Comparison of ENCODE assay signal across 9 mouse cellular contexts in genomic region chr17:45318211-45319076, GRCm38 (mm10).
DNase-seq lines count a peak whose midpoint lies in the region; ATAC-seq lines count a peak whose summit lies in the region.
"Had no signal": no experiment of that assay in that cellular context is flagged by ENCODE, and none has a peak within 500 bp of the region (broad histone marks: within the 10 kb centered on the region; RNA-seq: fewer than 3 reads in every experiment).

No protein-coding gene starts in this region.

- H3K4me1 ChIP-seq in embryonic facial prominence, embryonic 13.5 days: peaks cover 26% of the 10 kb centered on the region
- H3K4me1 ChIP-seq in midbrain, embryonic 14.5 days (ENCODE audit: control insufficient read depth, insufficient read depth, low read length): no peaks in the 10 kb centered on the region

- DNase-seq in cerebellum, postnatal 10 days: peak; percentile 39 to 40
- DNase-seq in cerebellum, postnatal 14 days: no peak
- peak; percentile 35 for DNase-seq in kidney, postnatal 14 days
- peak; percentile 21 for DNase-seq in ovary, postnatal 14 days (ENCODE audit: low spot score)
- DNase-seq in midbrain, embryonic 14.5 days: no peak
- DNase-seq in spleen, adult 12 weeks (ENCODE audit: low spot score): no peak
- DNase-seq in heart, postnatal 4 days: no peak

- ATAC-seq in embryonic facial prominence, embryonic 13.5 days (ENCODE audit: insufficient number of reproducible peaks, insufficient read depth, low FRiP score, low TSS enrichment, low read depth): no peak
- no peak for ATAC-seq in midbrain, embryonic 14.5 days (ENCODE audit: low FRiP score, low TSS enrichment)

- H3K4me3 ChIP-seq in embryonic facial prominence, embryonic 13.5 days: no peak overlapping the region
- no peak overlapping the region for H3K4me3 ChIP-seq in midbrain, embryonic 14.5 days (replicated peaks; ENCODE audit: low read depth, low read length)
- H3K4me3 ChIP-seq: forebrain, embryonic 10.5 days had no signal

- no peaks in the 10 kb centered on the region for H3K36me3 ChIP-seq in embryonic facial prominence, embryonic 13.5 days
- H3K36me3 ChIP-seq in midbrain, embryonic 14.5 days (ENCODE audit: control insufficient read depth, insufficient read depth, low read length): no peaks in the 10 kb centered on the region
- H3K36me3 ChIP-seq: forebrain, embryonic 10.5 days had no signal

- WGBS in embryonic facial prominence, embryonic 13.5 days: 54% methylated on average over 25 of the region's 25 CpGs
- 83% methylated on average over 25 of the region's 25 CpGs for WGBS in midbrain, embryonic 14.5 days

- H3K9ac ChIP-seq in embryonic facial prominence, embryonic 13.5 days: no peak overlapping the region
- no peak overlapping the region for H3K9ac ChIP-seq in midbrain, embryonic 14.5 days (replicated peaks; ENCODE audit: low read length)

- peaks cover 15% of the 10 kb centered on the region for H3K27me3 ChIP-seq in embryonic facial prominence, embryonic 13.5 days
- H3K27me3 ChIP-seq in midbrain, embryonic 14.5 days (ENCODE audit: control insufficient read depth, insufficient read depth, low read length): no peaks in the 10 kb centered on the region

- peak overlapping the region; percentile 10; the same call in 1 of the 2 replicates for H3K4me2 ChIP-seq in embryonic facial prominence, embryonic 13.5 days
- no peak overlapping the region for H3K4me2 ChIP-seq in midbrain, embryonic 14.5 days (ENCODE audit: low read length)

- no peak overlapping the region for H3K27ac ChIP-seq in embryonic facial prominence, embryonic 13.5 days
- no peak overlapping the region for H3K27ac ChIP-seq in midbrain, embryonic 14.5 days (replicated peaks; ENCODE audit: low read depth, low read length)
- H3K27ac ChIP-seq: forebrain, embryonic 10.5 days had no signal

- no peaks in the 10 kb centered on the region for H3K9me3 ChIP-seq in embryonic facial prominence, embryonic 13.5 days
- H3K9me3 ChIP-seq in midbrain, embryonic 14.5 days (ENCODE audit: control insufficient read depth, low read length): no peaks in the 10 kb centered on the region

Comparison
In these comparisons a context has a peak if more than half of its experiments do, and no peak if none do; other contexts are left out.
1. DNase-seq: peak in cerebellum, postnatal 10 days (2 of 2), kidney, postnatal 14 days (single experiment) and ovary, postnatal 14 days (single experiment); none in cerebellum, postnatal 14 days (0 of 2), midbrain, embryonic 14.5 days (single experiment), spleen, adult 12 weeks (single experiment) and heart, postnatal 4 days (single experiment).